Mouse (Mus musculus): ENCODE measurements around the gene Cel. TPM values are rescaled to one million over a fixed set of nuclear protein-coding genes. Genes with fewer than 3 reads are reported as not detected.
"Not testable (repeated sequence)": the region's sequence is repeated elsewhere in the genome, so short reads cannot be mapped to it uniquely, and the experiment has no call there.

Gene Cel
- polyA plus RNA-seq, 1 experiment = 1,688 TPM

DNA sequence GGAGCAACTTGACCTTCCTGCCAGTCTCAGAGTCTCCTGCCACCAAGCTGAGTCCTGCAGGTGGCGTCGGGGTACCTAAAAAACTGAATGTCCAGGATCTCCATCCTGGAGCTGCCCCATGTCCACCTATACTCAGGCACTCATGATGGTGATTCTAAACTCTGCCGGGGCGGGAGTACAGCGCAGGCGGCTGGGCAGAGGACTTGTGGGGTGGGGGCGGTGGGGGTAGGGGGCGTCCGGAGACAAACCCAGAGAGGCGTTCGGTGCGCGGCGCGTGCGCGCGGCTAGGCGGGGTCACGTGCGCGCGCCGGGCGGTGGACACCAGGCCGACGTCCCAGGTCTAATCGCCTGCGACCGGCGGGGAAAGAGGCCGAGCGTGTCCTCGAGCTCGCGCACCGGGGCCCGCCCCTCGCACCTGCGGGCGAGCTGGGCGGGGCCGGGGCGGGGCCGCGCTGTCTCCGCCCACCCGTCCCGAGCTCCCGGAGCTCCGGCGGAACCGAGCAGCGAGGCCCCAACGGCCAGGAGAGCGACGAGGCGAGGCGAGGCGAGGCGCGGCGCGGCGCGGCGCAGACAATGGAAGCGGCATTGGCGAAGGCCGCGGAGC, 50.3 kb downstream of the Cel start, which contains the start of gene Ralgds:
TSS of gene Ralgds (plus strand) at position 328 of the 604 bp plus-strand sequence.
- under 1% methylated on average over 62 of the region's 71 CpGs for WGBS
- TF ChIP-seq POLR2A (IDR thresholded peaks at IDR 0.05; ENCODE audit: low read depth, low read length) (no peak), CTCF (IDR thresholded peaks at IDR 0.05; ENCODE audit: extremely low read depth, insufficient read depth, insufficient read length, insufficient replicate concordance) (no peak)
- DNase-seq (ENCODE audit: low read depth in 1 of 2, low spot score in 2 of 2) = peak in 1 of 2 experiments; percentile 54
- Histone ChIP-seq H3K4me3 (ENCODE audit: extremely low read depth, insufficient read depth, insufficient read length) (peak within 1 kb of the TSS; percentile 62), H3K4me1 (ENCODE audit: control insufficient read depth, insufficient read depth, insufficient read length) (peaks cover 26% of the 10 kb centered on the region; the same call in 1 of the 2 replicates), H3K27me3 (ENCODE audit: control insufficient read depth, insufficient read depth, low read length) (no peaks in the 10 kb centered on the region), H3K36me3 (ENCODE audit: control insufficient read depth, insufficient read depth, low read length) (no peaks in the 10 kb centered on the region), H3K27ac (ENCODE audit: insufficient read depth, low read length) (no peak within 1 kb of the TSS; the same call in 1 of the 2 replicates)

DNA sequence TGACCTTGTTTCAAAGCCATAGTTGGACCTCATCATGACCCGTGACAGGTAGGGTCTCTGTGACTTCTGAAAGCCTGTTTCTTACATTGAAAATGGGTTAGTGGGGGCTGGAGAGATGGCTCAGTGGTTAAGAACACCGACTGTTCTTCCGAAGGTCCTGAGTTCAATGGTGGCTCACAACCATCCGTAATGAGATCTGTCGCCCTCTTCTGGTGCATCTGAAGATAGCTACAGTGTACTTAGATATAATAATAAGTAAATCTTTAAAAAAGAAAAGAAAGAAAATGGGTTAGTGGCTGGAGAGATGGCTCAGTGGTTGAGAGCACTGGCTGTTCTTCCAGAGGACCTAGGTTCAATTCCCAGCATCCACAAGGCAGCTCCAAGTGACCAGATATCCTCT, 51.6 kb downstream of the Cel start:
- H3K27me3 ChIP-seq (ENCODE audit: control insufficient read depth, insufficient read depth, low read length); H3K36me3 ChIP-seq (ENCODE audit: control insufficient read depth, insufficient read depth, low read length); H3K27ac ChIP-seq (ENCODE audit: insufficient read depth, low read length); H3K4me3 ChIP-seq (ENCODE audit: extremely low read depth, insufficient read depth, insufficient read length): not testable (repeated sequence)
- WGBS = 51% methylated on average over 5 of the region's 5 CpGs
- H3K4me1 ChIP-seq (ENCODE audit: control insufficient read depth, insufficient read depth, insufficient read length) = peaks cover 19% of the 10 kb centered on the region; the same call in 1 of the 2 replicates
- DNase-seq (ENCODE audit: low read depth in 1 of 2, low spot score in 2 of 2) = peak in 1 of 2 experiments; percentile 1

DNA sequence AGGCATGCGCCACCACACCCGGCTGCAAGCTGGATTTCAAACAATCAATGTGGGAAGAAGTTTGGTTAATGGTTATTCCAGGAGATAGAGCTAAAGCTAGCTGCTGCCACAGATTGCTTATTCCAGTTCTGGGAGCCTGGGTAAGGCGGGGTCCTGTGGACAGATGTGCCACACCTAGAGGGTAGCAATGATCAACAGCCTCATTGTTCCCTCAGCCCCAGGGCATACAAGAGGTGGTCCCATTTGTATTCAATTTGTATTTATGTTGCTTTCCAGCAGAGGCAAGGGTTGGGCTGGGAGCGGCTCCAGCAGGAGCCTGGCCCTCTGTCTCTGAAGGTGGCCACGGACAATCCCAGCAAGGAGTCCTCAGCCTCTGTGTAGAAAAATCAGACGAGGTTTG, 56.9 kb downstream of the Cel start:
- H3K27ac ChIP-seq (ENCODE audit: insufficient read depth, low read length) = no peak overlapping the region

DNA sequence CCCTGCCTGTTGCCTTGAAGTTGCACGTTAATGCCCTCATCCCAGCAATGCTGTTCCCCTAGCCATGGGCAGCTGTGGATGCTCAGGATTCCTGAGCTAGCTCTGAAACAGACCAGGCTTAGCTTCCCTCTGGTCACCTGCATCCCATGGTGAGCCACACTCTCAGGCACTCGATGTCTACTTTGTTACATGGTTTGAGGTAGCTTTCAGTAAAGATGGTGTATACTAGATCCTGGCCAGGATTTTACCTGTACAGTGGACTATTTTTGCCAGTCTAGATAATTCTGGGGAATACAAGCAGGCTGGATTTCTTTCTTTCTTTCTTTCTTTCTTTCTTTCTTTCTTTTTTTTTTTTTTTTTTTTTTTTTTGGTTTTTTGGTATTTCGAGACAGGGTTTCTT, 57.4 kb downstream of the Cel start, which contains the start of gene Gm10134:
TSS of gene Gm10134 (plus strand) at position 301 of the 400 bp plus-strand sequence.
- no peak within 1 kb of the TSS for H3K4me3 ChIP-seq (ENCODE audit: extremely low read depth, insufficient read depth, insufficient read length)
- H3K36me3 ChIP-seq (ENCODE audit: control insufficient read depth, insufficient read depth, low read length) = no peaks in the 10 kb centered on the region
- no peak for DNase-seq (ENCODE audit: low read depth in 1 of 2, low spot score in 2 of 2)
- no peaks in the 10 kb centered on the region for H3K4me1 ChIP-seq (ENCODE audit: control insufficient read depth, insufficient read depth, insufficient read length)
- TF ChIP-seq CTCF (IDR thresholded peaks at IDR 0.05; ENCODE audit: extremely low read depth, insufficient read depth, insufficient read length, insufficient replicate concordance) = no peak
- TF ChIP-seq POLR2A (IDR thresholded peaks at IDR 0.05; ENCODE audit: low read depth, low read length) = no peak
- H3K27ac ChIP-seq (ENCODE audit: insufficient read depth, low read length) = no peak within 1 kb of the TSS
- WGBS = 76% methylated on average over 3 of the region's 3 CpGs
- no peaks in the 10 kb centered on the region for H3K27me3 ChIP-seq (ENCODE audit: control insufficient read depth, insufficient read depth, low read length)

More for the DNA sequence above, 56.9 kb downstream of the Cel start:
- H3K27me3 ChIP-seq (ENCODE audit: control insufficient read depth, insufficient read depth, low read length) = no peaks in the 10 kb centered on the region
- DNase-seq (ENCODE audit: low read depth in 1 of 2, low spot score in 2 of 2) = no peak
- H3K36me3 ChIP-seq (ENCODE audit: control insufficient read depth, insufficient read depth, low read length) = no peaks in the 10 kb centered on the region
- WGBS = 85% methylated on average over 6 of the region's 6 CpGs
- H3K4me3 ChIP-seq (ENCODE audit: extremely low read depth, insufficient read depth, insufficient read length) = no peak overlapping the region
- TF ChIP-seq CTCF (IDR thresholded peaks at IDR 0.05; ENCODE audit: extremely low read depth, insufficient read depth, insufficient read length, insufficient replicate concordance) (no peak), POLR2A (IDR thresholded peaks at IDR 0.05; ENCODE audit: low read depth, low read length) (no peak)
- H3K4me1 ChIP-seq (ENCODE audit: control insufficient read depth, insufficient read depth, insufficient read length) = no peaks in the 10 kb centered on the region

Other genes with a start within 250 kb of the Cel start
- gene Ppp1r26, start 116.6 kb downstream of the Cel start, polyA plus RNA-seq (2012; rRNA removed) = 0.39 and 0.81 TPM in 2 replicates
- gene 1700007K13Rik, start 97.1 kb downstream of the Cel start, polyA plus RNA-seq (2012; rRNA removed) = not detected in 2 replicates
- 19.9 and 24.2 TPM in 2 replicates for gene Mrps2, start 95.3 kb downstream of the Cel start, polyA plus RNA-seq (2012; rRNA removed)
- gene Gbgt1, start 66.5 kb downstream of the Cel start, polyA plus RNA-seq (2012; rRNA removed) = 2.9 and 3.7 TPM in 2 replicates
- gene Gm10134, start 57.3 kb downstream of the Cel start, polyA plus RNA-seq (2012; rRNA removed) = 0.46 TPM in 1 of 2 replicates, not detected in the other
- 36.6 and 43.4 TPM in 2 replicates for gene Ralgds, start 50.3 kb downstream of the Cel start, polyA plus RNA-seq (2012; rRNA removed)
- 13.3 and 15.4 TPM in 2 replicates for gene Gtf3c5, start 20.3 kb upstream of the Cel start, polyA plus RNA-seq (2012; rRNA removed)
- 22.1 and 31.1 TPM in 2 replicates for gene Gfi1b, start 58.6 kb upstream of the Cel start, polyA plus RNA-seq (2012; rRNA removed)
- 12.1 and 12.5 TPM in 2 replicates for gene Tsc1, start 77.8 kb upstream of the Cel start, polyA plus RNA-seq (2012; rRNA removed)
- gene Spaca9, start 136.3 kb upstream of the Cel start, polyA plus RNA-seq (2012; rRNA removed) = 2.4 and 5.0 TPM in 2 replicates
- 0.69 and 0.94 TPM in 2 replicates for gene Ak8, start 136.8 kb upstream of the Cel start, polyA plus RNA-seq (2012; rRNA removed)

Data from spleen, adult 2 months (tissue).